Mouse (Mus musculus) bone marrow macrophage, adult 2 months (primary cell): ENCODE data around the gene Fgf11. TPM values are rescaled to one million over a fixed set of nuclear protein-coding genes. Genes with fewer than 3 reads are reported as not detected.

Experiments used
- H3K27ac ChIP-seq: 2 replicates; pipeline ENCODE4 v1.5.1; 2012; ENCODE audit warnings: low read depth, low read length; ENCODE audit not compliant: insufficient read depth
- H3K4me1 ChIP-seq: 2 replicates; pipeline ENCODE4 v1.6.1; 2012; ENCODE audit warnings: low read length; ENCODE audit not compliant: control insufficient read depth, insufficient read depth
- H3K4me3 ChIP-seq: 2 replicates; pipeline ENCODE4 v1.5.1; 2012; ENCODE audit warnings: mild to moderate bottlenecking, low read length, moderate library complexity; ENCODE audit not compliant: insufficient read depth
- CTCF ChIP-seq: IDR thresholded peaks from 2 replicates; pipeline ENCODE4 v1.5.1; 2012; ENCODE audit warnings: low read depth, mild to moderate bottlenecking, low read length, moderate library complexity
- POLR2A ChIP-seq: IDR thresholded peaks from 2 replicates; pipeline ENCODE4 v1.6.1; 2012; ENCODE audit warnings: mild to moderate bottlenecking, low read depth, low read length, borderline replicate concordance
- polyA plus RNA-seq: library from polyadenylated mRNA; stranded (reverse); fragments of >200 nt; gene quantifications from 2 replicates; pipeline ENCODE4 v1.2.4, GENCODE M21; 2012; ENCODE audit not compliant: missing spikeins, insufficient read depth, insufficient read length

Fgf11 gene
- polyA plus RNA-seq, 1 experiment: 29.7 TPM

DNA sequence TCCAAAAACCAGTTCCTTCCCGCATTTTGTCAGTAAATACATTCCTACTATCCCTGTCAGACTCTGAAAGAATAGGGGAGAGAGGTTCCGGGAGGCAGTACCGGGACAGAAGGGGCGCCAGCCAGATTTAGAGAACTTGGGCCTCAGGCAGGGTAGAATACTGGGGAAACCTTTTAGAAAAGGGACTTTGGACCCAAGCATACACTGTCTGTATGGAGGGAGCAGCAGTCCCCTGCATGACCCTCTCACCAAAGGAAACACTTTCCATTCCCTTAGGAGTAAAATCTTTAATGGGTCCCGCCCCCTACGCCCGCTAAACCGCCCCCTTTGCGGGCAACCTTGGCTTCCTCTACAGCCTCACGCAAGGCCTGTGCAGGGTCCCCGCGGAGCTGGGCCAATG lies 1.7 kb upstream of the Fgf11 start:
- TF ChIP-seq POLR2A (no peak), CTCF (no peak)
- Histone ChIP-seq H3K4me1 (peaks cover 13% of the 10 kb centered on the region), H3K27ac (peak overlapping the region; percentile 49), H3K4me3 (peak overlapping the region; percentile 75)

DNA sequence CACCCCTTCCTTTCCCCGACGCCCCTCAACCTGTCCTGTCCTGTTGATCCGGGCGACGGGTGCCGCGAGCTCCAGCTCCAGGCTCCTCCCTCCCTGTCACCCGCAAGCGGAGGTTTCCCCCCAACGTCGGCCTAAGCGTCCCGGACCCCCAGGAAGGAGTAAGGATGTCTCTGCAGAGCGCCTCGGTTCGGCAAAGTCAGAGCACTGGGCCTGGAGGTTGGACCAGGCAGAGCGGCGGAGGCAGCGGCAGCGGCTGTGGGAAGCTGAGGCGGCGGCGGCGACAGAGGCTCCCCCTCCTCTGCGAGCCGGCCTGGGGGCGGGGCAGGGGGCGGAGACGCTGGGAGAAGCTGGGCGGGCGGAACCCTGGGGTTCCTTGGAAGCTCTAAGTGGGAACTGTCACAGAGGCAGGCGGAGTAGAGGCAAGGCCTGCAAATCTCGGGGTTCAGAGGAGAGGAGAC lies 1.0 kb upstream of the Fgf11 start:
- no peak for TF ChIP-seq CTCF
- no peak for TF ChIP-seq POLR2A
- Histone ChIP-seq H3K4me1 (peaks cover 19% of the 10 kb centered on the region), H3K27ac (peak overlapping the region; percentile 60), H3K4me3 (peak overlapping the region; percentile 75)

DNA sequence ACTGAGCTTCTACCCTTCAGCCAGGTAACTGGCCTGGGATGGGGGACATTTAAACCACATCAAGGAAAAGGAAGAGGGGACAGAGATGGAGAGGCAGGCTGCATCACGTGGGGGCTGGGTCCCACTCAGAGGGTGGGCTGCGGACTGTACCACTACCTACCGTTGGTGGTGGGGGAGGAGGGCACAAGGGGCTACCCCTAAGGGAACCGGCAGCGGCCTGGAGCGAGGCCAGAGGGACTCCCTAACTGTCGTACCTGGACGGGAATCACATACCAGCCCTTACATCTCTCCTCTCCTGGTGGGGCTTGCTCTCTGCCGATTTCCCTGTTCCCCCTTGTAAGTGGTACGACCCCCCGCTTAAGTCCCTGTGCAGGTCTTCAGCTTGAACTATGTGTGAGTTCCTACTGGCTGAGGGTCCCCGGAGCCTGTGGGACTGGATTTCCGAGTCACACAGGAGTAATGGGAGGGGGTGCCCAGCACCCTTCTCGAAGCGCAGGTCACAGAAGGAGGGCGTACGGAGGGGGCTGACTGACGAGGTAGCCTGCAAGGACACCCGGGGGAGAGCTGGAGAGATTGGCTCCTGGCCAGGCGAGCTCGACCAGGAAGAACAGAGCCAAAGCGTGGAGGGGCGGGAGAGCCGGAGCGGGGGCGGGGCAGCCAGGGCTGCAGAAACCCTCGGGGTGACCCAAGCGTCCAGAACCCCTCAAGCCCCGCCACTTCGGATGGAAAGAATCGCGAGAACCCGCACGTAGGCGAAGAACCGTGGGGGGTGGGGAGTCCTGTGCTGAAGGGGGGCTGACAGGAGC lies 1.1 kb downstream of the Fgf11 start:
- H3K4me1 ChIP-seq: peaks cover 26% of the 10 kb centered on the region
- TF ChIP-seq CTCF (no peak), POLR2A (no peak)
- peak overlapping the region; percentile 75 for H3K4me3 ChIP-seq
- peak overlapping the region; percentile 94 for H3K27ac ChIP-seq

DNA sequence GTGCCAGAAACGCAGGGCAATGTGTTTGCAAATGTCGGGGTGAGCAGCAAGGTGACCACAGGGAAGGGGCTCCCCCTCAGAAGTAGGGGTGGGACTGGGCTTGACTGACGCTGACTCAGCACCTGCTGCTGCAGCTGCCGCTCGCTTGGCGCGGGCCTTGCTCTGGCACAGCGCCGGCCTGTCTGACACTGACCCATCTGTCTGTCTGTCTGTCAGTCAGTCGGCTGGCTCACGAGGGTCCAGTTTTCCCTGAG lies 1.6 kb downstream of the Fgf11 start:
- Histone ChIP-seq H3K4me1 (peaks cover 26% of the 10 kb centered on the region), H3K27ac (peak overlapping the region; percentile 94), H3K4me3 (peak overlapping the region; percentile 75)
- TF ChIP-seq POLR2A: no peak
- TF ChIP-seq CTCF: no peak

DNA sequence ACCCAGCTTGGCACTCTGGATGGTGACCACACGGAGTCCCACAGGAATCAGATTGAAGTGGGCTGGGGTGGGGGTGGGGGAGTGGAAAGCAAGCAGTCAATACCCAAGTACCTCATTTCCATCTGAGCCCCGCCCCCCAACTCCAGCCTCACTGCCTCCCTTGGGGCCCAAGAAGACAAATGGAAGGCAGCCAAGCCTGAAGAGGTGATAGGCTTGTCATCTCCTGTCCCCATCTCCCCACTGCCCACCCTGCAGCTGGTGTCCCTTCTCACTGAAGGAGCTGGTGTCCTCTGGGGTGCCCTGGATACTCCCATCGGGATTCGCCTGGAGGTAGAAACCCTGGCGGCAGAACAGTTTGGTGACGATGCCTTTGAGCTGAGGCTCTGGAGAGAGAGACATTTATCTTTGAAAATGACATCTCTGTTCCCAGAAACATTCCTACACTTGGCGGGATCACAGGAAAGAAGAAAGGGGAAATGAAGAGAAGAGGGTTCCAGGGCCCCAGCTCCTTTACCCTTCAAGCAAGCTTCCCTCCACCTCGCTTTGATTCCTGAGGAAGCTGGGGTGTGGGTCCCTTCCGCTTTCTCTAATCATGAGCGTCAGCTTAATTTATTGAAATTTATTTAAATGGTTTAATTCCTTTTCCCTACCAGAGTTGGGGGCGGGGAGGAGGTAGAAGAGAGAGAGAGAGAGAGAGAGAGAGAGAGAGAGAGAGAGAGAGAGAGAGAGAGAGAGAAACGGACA lies 2.1 kb downstream of the Fgf11 start:
- H3K4me1 ChIP-seq: peaks cover 29% of the 10 kb centered on the region

DNA sequence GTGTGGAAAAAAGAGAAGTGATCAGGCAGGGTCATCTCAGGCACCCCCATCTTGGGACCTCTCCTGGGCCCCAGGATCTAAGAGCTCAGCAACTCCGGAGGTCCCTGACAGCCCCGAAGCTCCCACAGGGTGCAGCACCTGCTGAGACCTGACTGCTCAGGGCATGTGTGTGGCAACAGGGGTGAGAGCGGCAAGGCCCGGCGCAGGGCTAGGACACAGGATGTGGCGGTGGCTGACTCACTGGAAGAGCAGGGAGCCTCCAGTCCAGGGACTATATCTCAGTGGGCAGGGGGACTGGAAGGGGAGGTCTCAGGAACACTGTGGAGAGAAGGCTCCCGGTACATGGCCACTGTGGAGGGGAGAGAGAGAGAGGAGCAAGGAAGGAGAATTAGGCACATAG lies 3.7 kb downstream of the Fgf11 start:
- no peak for TF ChIP-seq CTCF
- no peak for TF ChIP-seq POLR2A
- Histone ChIP-seq H3K27ac (peak overlapping the region; percentile 94), H3K4me3 (peak overlapping the region; percentile 75), H3K4me1 (peaks cover 35% of the 10 kb centered on the region)

More for the DNA sequence above, 2.1 kb downstream of the Fgf11 start:
- TF ChIP-seq POLR2A: no peak
- TF ChIP-seq CTCF: 0 out of 2 replicates have a peak, but pooled peaks have one; percentile 15
- Histone ChIP-seq H3K4me3 (peak overlapping the region; percentile 75), H3K27ac (peak overlapping the region; percentile 94)

DNA sequence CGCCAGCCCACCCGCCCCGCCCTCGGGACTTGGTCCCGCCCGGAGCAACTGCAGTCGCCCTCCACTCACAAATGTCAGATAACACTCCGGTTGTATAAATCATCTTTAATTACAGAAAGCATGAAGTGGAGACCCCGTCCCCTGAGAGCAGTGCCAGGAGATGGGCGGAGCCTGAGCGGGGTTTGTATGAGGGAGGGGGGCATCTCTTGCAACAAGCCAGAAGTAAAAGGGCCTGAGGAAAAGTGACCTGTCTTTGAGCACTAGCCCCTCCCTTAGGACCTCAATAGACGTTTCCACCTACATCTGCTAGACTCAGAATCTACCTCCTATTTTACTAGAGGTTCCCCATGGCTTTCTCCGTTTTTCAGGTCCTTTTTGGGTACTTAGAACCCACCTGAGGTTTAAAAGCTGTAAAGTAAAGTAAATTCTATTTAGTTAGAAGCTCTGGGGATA lies 5.6 kb downstream of the Fgf11 start:
- no peak overlapping the region; the same call in 1 of the 2 replicates for H3K4me3 ChIP-seq
- no peak overlapping the region for H3K27ac ChIP-seq
- H3K4me1 ChIP-seq: peaks cover 37% of the 10 kb centered on the region
- TF ChIP-seq CTCF (no peak), POLR2A (no peak)

DNA sequence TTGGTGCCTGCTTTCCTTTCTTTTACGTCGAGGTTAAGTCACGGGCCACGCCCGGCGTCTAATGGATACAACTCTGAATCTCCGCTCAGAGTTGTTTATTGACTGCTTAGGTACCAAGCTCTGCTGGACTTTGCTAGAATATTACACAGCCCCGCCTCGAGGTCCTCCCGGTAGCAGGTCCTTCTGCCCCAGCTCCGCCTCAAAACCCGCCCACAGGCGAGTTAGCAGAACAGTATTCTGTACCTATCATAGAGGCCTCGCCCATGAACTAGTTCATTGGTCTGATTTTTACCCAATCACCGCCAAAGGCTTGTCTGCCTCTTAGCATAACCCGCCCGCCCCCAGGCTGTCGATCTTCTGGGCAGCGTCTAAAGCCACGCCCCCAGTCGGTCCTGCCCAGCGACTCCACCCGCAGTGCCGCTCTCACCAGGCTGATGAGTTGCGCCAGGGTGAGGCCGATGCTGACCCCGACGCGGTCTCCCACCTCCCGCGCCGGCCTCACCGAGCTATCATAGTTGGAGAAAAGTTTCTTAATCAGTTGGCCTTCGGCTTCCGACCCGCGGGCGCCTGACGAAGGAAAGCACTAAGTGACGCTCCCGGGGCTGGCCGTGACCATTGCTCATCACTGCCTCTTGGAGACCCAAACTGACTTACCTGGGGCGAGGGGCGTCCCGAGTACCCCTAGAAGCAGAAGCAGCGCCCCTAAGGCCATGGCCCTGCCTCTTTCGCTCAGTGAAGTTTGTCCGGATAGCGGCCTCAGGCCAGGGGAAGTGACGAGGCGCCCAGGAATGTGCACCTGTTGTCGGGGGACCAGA lies 6.3 kb downstream of the Fgf11 start, which contains the start of gene Chrnb1:
Gene Chrnb1, minus strand, starts transcription at position 776 of the 815 bp plus-strand sequence.
- Histone ChIP-seq H3K27ac (peak within 1 kb of the TSS; percentile 28; the same call in 1 of the 2 replicates), H3K4me1 (peaks cover 37% of the 10 kb centered on the region), H3K4me3 (peak within 1 kb of the TSS; percentile 62)
- no peak for TF ChIP-seq CTCF
- TF ChIP-seq POLR2A: no peak

DNA sequence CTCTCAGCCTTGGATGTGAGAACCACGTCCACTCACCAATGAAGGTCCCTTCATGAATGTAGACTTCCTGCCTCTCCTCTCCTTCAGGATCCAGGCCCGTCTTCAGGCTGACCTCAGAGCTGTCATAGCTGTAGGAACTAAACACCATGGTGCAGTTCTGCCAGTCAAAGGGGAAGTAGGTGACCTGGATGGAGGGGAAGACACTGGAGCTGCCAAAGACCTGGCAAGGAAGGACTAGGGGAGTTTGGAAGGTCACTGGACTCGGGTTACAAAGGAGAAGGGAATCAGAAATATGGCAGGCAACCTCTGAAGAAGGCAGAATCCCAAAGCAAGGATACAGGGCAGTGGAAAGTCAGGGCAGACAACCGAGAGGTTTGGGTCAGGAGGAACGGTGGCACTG lies 8.2 kb downstream of the Fgf11 start:
- peaks cover 28% of the 10 kb centered on the region for H3K4me1 ChIP-seq
- no peak for TF ChIP-seq POLR2A
- H3K4me3 ChIP-seq: no peak overlapping the region
- H3K27ac ChIP-seq: no peak overlapping the region

DNA sequence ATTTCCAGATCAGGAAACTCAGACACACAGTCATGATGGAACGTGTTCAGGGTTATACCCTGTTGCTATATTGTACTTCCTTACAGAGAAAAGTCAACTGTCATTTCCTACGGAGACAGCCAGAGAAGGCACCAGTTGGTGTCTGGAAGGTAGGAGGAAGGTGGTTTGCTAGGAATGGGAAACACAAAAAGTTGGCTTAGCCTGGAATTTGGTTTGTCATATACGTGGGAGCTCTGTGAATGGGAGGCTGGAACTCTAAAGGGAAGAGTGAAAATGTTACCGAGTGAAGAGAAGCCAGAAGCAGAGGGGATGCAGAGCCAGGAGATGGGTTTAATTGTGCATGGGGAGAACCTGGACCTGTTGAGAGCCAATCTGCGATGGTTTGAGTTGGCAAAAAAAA lies 10.2 kb downstream of the Fgf11 start:
- peaks cover 17% of the 10 kb centered on the region for H3K4me1 ChIP-seq
- H3K27ac ChIP-seq: no peak overlapping the region
- TF ChIP-seq CTCF: no peak
- no peak for TF ChIP-seq POLR2A
- no peak overlapping the region for H3K4me3 ChIP-seq
